Mouse (Mus musculus) splenic B cell, adult 2 months (primary cell): Measurements from ENCODE around the gene Sorcs3.

ENCODE experiments used
- DNase-seq: peaks from one replicate; pipeline ENCODE4 v3.0.0-alpha.2; 2011; ENCODE audit warnings: low read depth, low spot score
- H3K27me3 ChIP-seq: 2 replicates; pipeline ENCODE4 v1.6.1; 2012; ENCODE audit warnings: mild to moderate bottlenecking, low read length, moderate library complexity, mixed read lengths; ENCODE audit not compliant: control insufficient read depth, poor library complexity, insufficient read depth, severe bottlenecking
- H3K36me3 ChIP-seq: 2 replicates; pipeline ENCODE4 v1.6.1; 2012; ENCODE audit warnings: mild to moderate bottlenecking, low read length, moderate library complexity, mixed read lengths; ENCODE audit not compliant: control insufficient read depth, poor library complexity, insufficient read depth, severe bottlenecking

Gene Sorcs3

GRCm38 (mm10) chr19:48310338-48310710, 104.5 kb downstream of the Sorcs3 start:
- H3K36me3 ChIP-seq = no peaks in the 10 kb centered on the region
- DNase-seq = no peak
- H3K27me3 ChIP-seq = no peaks in the 10 kb centered on the region

- no peaks in the 10 kb centered on the region for H3K27me3 ChIP-seq
Measured at GRCm38 (mm10) chr19:48313776-48314175, 108.0 kb downstream of the Sorcs3 start.

GRCm38 (mm10) chr19:48327115-48327514, 121.3 kb downstream of the Sorcs3 start:
- Histone ChIP-seq H3K36me3 (no peaks in the 10 kb centered on the region), H3K27me3 (no peaks in the 10 kb centered on the region)
- no peak for DNase-seq

More at GRCm38 (mm10) chr19:48313776-48314175, 108.0 kb downstream of the Sorcs3 start:
- H3K36me3 ChIP-seq = no peaks in the 10 kb centered on the region
- DNase-seq = no peak

- H3K36me3 ChIP-seq = no peaks in the 10 kb centered on the region
- DNase-seq = no peak
- H3K27me3 ChIP-seq = no peaks in the 10 kb centered on the region
Measured at GRCm38 (mm10) chr19:48328171-48328570, 122.3 kb downstream of the Sorcs3 start.

GRCm38 (mm10) chr19:48331640-48332039, 125.8 kb downstream of the Sorcs3 start:
- Histone ChIP-seq H3K27me3 (no peaks in the 10 kb centered on the region), H3K36me3 (no peaks in the 10 kb centered on the region)
- DNase-seq = no peak

DNA sequence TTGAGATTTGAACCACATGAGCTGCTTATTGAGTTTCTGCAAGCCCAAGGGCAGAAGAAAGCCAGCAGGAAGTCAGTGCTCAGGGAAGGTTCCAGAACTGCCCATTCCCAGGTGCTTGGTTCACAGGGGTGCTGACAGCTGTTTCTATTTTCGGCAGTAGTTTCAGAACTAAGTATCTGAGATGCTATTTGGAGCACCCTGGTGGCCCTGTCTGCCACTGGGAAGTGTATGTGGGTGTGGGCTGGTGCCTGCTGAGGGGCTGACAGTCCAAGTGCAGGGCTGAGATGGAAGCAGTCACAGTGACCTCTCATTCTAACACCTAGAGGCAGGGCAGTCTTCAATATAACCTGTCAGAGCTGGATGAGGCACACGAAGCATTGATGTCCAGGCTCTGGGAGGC, 127.3 kb downstream of the Sorcs3 start:
- no peaks in the 10 kb centered on the region for H3K36me3 ChIP-seq

DNA sequence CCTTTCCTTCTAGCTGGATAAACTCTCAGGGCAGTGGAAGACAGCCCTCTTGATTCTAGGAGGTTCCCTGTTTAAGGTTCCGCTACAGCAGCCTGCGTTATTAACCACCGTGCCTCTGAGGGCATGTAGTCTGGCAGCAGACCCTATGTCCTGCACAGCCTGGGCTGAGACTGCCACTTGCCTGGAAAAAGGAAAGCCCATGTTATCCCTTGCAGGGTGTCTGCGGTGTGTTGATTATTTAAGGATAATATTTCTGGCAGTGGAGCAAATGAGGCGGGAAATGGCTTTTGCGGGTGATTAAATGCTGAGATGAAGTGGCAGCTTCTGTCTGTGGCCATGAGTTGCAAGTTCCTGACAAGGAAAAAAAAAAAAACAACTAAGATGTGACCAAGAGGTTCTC, 131.6 kb downstream of the Sorcs3 start:
- Histone ChIP-seq H3K27me3 (no peaks in the 10 kb centered on the region), H3K36me3 (no peaks in the 10 kb centered on the region)
- no peak for DNase-seq

More for the DNA sequence above, 127.3 kb downstream of the Sorcs3 start:
- no peak for DNase-seq
- H3K27me3 ChIP-seq = no peaks in the 10 kb centered on the region

DNA sequence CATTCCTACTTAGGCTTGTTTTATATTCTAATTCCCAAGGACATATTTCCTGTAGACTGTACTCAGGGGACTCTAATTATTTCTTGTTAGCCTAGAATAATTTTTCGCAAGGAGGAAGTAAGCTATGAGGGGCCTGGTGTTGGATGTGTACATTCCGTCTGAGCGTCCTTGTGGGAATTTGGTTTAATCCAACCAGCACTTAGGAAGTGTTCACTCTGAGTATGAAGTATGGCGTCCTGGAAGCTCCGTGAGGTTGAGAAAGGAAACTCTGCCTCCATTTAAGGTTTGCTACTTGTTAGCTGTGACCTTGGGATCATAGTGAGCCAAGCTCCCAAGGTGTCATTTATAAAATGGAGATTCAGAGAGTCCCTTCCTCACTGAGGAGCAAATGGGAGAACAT, 132.3 kb downstream of the Sorcs3 start:
- no peak for DNase-seq
- no peaks in the 10 kb centered on the region for H3K36me3 ChIP-seq
- no peaks in the 10 kb centered on the region for H3K27me3 ChIP-seq

DNA sequence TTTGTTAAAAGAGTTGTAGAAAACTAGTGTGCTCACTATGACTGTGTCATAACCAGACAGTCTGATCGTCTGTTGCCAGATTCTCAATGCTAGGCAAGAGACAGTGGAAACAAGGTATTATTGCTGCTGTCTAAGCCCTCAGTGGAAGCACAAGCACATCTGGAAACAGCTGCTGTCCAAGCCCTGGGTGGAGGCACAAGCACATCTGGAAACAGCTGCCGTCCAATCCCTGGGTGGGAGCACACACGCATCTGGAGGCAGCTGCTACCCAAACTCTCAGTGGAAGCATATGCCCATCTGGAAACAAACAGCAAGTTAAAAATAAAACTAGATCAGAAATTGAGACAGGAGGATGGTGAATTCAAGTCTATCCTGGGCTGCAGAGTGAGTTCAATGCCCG, 136.9 kb downstream of the Sorcs3 start:
- DNase-seq = no peak
- H3K27me3 ChIP-seq = no peaks in the 10 kb centered on the region
- H3K36me3 ChIP-seq = no peaks in the 10 kb centered on the region

- no peak for DNase-seq
- Histone ChIP-seq H3K27me3 (no peaks in the 10 kb centered on the region), H3K36me3 (no peaks in the 10 kb centered on the region)
Measured at GRCm38 (mm10) chr19:48343442-48343841, 137.6 kb downstream of the Sorcs3 start.

DNA sequence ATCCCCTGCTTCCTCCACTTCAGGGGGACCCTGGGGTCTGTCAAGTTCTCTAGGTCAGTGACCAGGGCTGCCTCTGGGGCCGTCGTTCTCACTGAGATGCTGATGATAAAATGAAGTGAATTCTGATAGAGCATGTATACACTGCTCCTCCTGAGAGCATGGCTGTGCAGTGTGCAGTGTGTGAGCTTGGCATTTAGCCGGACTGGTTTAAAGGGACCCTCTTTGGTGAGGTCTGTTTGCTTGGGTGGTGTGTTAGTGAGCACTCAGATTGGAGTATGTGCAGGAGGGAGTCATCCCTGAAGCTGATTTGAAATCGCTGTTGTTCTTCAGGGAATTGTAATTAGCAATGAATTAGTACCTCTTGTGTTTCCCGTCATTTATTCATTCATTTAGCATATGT, 141.3 kb downstream of the Sorcs3 start:
- Histone ChIP-seq H3K36me3 (no peaks in the 10 kb centered on the region), H3K27me3 (no peaks in the 10 kb centered on the region)
- DNase-seq = no peak

GRCm38 (mm10) chr19:48356806-48357205, 151.0 kb downstream of the Sorcs3 start:
- H3K27me3 ChIP-seq = no peaks in the 10 kb centered on the region
- H3K36me3 ChIP-seq = no peaks in the 10 kb centered on the region
- no peak for DNase-seq

GRCm38 (mm10) chr19:48362167-48362566, 156.3 kb downstream of the Sorcs3 start:
- Histone ChIP-seq H3K36me3 (no peaks in the 10 kb centered on the region), H3K27me3 (no peaks in the 10 kb centered on the region)
- DNase-seq = no peak

DNA sequence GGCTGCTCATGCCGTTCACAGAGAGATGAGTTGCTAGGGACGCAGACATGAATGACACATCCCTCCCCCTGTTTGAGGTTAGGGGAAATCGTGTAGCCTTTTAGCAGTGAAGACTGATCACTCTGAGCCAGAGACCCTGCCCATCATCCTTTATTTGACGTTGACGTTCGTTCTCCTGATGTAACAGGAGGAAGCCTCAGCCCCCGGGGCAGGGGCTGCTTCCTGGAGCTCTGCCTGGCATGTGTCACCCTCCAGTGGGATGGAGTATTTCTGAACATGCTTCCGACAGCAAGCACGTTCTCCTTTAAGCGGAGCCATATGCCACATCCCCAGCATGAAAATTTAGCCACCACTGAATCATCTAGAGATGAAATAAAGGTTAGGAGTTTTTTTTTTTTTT, 162.2 kb downstream of the Sorcs3 start:
- H3K27me3 ChIP-seq = no peaks in the 10 kb centered on the region

DNA sequence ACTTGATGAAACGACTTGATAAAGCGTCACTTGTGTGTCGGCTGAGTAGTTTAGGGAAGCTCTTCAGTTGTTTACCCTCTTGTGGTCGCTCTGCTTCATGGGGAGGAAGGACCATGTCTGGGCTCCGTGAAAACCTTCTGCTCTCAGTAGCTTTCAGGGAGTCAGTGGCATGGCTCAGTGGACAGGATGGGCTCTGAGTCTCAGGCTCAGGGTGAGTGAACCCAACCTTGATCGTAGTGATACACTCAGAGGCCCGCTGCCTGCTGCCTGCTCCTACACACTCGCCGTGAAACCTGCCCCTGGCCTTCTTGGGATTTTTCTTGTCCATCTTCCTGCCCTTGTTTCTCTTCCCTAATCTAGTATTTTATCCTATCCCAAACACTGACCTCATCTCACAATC, 166.0 kb downstream of the Sorcs3 start:
- DNase-seq = no peak
- Histone ChIP-seq H3K36me3 (no peaks in the 10 kb centered on the region), H3K27me3 (no peaks in the 10 kb centered on the region)

More for the DNA sequence above, 162.2 kb downstream of the Sorcs3 start:
- DNase-seq = no peak
- no peaks in the 10 kb centered on the region for H3K36me3 ChIP-seq

DNA sequence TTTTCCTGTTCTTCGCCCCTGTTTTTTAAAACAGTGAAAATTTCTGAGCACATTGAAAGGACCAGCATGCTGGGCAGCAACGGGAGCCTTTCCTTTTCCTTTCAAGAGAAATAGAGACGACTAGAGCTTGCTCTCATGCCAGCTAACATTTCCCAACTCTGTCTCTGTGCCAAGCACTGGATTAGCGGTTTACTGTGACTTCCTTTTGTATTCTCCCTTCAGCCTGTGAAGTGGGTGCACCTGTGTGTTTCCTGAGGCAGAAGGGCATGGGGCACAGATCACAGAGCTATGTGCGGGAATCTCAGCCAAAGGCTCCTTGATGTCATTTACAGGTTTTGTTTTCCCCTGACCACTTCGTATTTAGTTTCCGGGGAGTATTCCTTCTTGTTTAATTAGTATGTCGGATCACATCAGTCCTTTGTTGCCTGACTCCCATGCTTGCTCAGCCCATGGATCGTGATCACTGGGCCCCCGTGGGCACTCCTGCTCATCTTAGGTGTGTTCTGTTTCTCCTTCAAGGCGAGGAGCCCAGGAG, 172.2 kb downstream of the Sorcs3 start:
- Histone ChIP-seq H3K36me3 (no peaks in the 10 kb centered on the region), H3K27me3 (no peaks in the 10 kb centered on the region)
- no peak for DNase-seq
